Mouse (Mus musculus): ENCODE results near the gene Olfr1198. TPM values are rescaled to one million over a fixed set of nuclear protein-coding genes. Genes with fewer than 3 reads are reported as not detected.

Gene Olfr1198
- not detected in 2 replicates for polyA plus RNA-seq (2016; fragmentation: Nextera tagmentation; extraction: Ambion mirVana)

DNA sequence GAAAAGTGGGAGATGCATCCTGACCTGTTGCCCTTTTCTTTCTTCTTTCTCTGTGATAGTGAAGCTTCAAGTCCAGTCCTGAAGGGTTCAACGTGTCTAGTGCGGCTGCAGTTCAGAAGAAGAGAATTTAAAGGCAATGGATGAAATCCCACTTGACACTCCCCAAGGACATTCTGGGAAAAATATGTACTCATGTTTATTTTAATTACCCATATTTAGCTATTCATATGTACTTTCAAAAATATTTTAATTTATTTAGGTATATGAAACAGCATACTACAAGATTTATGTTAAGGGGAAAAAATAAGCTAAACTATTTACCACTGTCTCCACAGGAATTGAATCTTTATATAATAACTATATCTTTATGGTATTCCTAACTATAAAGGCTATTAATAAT lies at the start of gene Olfr1198:
Olfr1198 (minus strand) TSS at position 101 of the 400 bp plus-strand sequence.
- H3K27me3 ChIP-seq (replicated peaks; ENCODE audit: low read depth, poor library complexity, severe bottlenecking), result no peaks in the 10 kb centered on the region
- H3K9me3 ChIP-seq, result no peaks in the 10 kb centered on the region
- no peak for DNase-seq (ENCODE audit: low spot score)
- H3K27ac ChIP-seq (replicated peaks), result no peak within 1 kb of the TSS
- WGBS, result 93% methylated on average over 2 of the region's 2 CpGs
- no peaks in the 10 kb centered on the region for H3K4me1 ChIP-seq
- no peaks in the 10 kb centered on the region for H3K36me3 ChIP-seq (replicated peaks)
- H3K4me3 ChIP-seq, result no peak within 1 kb of the TSS

- Histone ChIP-seq H3K4me1 (no peaks in the 10 kb centered on the region), H3K27ac (replicated peaks) (no peak within 1 kb of the TSS), H3K9me3 (no peaks in the 10 kb centered on the region), H3K4me3 (no peak within 1 kb of the TSS), H3K36me3 (replicated peaks) (no peaks in the 10 kb centered on the region), H3K27me3 (replicated peaks; ENCODE audit: low read depth, poor library complexity, severe bottlenecking) (no peaks in the 10 kb centered on the region)
- no peak for DNase-seq (ENCODE audit: low spot score)
- 88% methylated on average over 6 of the region's 6 CpGs for WGBS
These were observed 41.6 kb upstream of the Olfr1198 start, which contains the start of gene Olfr1201 for GRCm38 (mm10) chr2:88792736-88793135. Olfr1201 (plus strand) TSS chr2:88793036.

DNA sequence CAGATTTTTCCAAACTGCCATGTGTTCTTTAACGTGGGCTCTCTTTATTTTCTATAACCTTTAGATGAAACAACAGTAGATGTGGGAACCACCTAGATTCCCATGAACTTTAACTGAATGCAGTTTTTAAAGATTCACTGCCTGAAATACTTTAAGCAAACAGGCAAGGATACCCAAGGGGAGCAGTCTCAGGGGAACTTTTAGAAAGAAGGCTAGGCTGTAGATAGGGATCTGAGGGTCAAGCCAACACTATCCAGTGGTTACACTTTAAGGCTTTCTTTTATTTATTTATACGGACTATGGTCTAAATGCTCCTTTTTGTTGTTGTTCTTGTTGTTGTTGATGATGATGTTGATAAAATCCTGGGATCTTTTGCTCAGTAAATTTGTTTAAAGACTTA lies 19.2 kb upstream of the Olfr1198 start, which contains the start of gene Olfr1200:
Olfr1200 (minus strand) TSS at position 101 of the 400 bp plus-strand sequence.
- H3K4me3 ChIP-seq, result no peak within 1 kb of the TSS
- 80% methylated on average over 2 of the region's 2 CpGs for WGBS
- no peak within 1 kb of the TSS for H3K27ac ChIP-seq (replicated peaks)
- no peaks in the 10 kb centered on the region for H3K27me3 ChIP-seq (replicated peaks; ENCODE audit: low read depth, poor library complexity, severe bottlenecking)
- no peak for DNase-seq (ENCODE audit: low spot score)
- no peaks in the 10 kb centered on the region for H3K36me3 ChIP-seq (replicated peaks)
- H3K4me1 ChIP-seq, result no peaks in the 10 kb centered on the region
- no peaks in the 10 kb centered on the region for H3K9me3 ChIP-seq

DNA sequence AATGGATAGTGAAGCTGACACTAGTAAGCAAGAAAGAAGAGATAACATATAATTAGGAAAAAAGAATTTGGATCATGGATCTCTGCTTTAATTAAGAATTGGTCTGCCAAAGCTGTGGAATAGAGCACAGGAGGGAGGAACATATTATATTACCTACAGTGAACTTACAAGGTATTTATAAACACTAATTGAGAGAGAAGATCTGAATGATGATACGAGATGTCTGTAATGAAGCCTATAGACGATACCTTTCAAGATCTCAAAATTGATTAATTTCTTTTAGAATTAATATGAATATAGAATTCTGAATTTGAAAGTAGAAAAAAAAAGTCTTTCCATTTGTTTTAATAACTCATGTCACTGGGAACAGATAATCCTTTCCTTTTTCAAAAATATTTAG lies 9.2 kb upstream of the Olfr1198 start, which contains the start of gene Olfr1199:
Olfr1199 (minus strand) TSS at position 101 of the 400 bp plus-strand sequence.
- Histone ChIP-seq H3K9me3 (no peaks in the 10 kb centered on the region), H3K27ac (replicated peaks) (no peak within 1 kb of the TSS), H3K4me3 (no peak within 1 kb of the TSS), H3K27me3 (replicated peaks; ENCODE audit: low read depth, poor library complexity, severe bottlenecking) (no peaks in the 10 kb centered on the region), H3K36me3 (replicated peaks) (no peaks in the 10 kb centered on the region), H3K4me1 (no peaks in the 10 kb centered on the region)
- 94% methylated on average over 2 of the region's 2 CpGs for WGBS
- DNase-seq (ENCODE audit: low spot score), result no peak

DNA sequence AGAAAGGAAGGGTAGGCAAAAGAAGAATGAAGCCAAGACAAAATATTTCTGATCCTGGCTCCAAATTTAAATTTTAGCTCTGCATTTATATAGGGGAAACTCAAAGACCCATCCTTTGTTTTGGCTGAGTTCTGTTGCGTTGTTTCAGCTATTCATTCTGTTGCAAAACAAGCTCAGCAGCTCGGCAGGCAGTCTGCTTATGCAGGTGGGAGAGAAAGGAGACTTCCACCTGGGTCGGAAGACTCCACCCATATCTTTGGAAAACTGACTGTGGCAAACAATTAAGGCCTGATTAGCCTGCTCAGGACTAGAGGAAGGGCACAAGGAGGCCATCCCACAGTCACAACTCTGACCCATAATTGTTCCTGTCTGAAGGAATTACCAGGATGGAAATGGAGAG lies 7.8 kb downstream of the Olfr1198 start:
- no peak for DNase-seq (ENCODE audit: low spot score)

DNA sequence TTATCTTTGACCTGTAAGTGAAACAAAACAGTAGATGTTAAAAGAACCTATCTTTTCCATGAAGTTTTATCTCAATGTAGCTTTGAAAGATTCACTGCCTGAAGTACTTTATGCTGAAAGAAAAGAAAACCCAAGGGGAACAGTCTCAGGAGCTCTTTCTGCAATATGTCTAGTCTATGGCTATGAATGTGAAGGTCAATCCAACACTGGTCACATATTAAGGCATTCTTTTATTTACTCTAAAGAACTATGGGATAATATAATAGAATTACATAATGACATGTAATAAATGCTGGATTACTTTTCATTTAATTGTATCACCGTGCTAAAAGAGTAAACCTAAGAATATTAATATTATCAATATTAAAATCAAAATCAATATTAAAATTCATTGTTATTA lies 18.9 kb downstream of the Olfr1198 start, which contains the start of gene Olfr1197:
Olfr1197 (minus strand) TSS at position 101 of the 400 bp plus-strand sequence.
- no peak for DNase-seq (ENCODE audit: low spot score)
- Histone ChIP-seq H3K27me3 (replicated peaks; ENCODE audit: low read depth, poor library complexity, severe bottlenecking) (no peaks in the 10 kb centered on the region), H3K4me1 (no peaks in the 10 kb centered on the region), H3K36me3 (replicated peaks) (no peaks in the 10 kb centered on the region), H3K27ac (replicated peaks) (no peak within 1 kb of the TSS), H3K9me3 (no peaks in the 10 kb centered on the region), H3K4me3 (no peak within 1 kb of the TSS)
- WGBS, result 87% methylated on average over 1 of the region's 1 CpGs

More for the DNA sequence above, 7.8 kb downstream of the Olfr1198 start:
- no peaks in the 10 kb centered on the region for H3K36me3 ChIP-seq (replicated peaks)
- H3K9me3 ChIP-seq, result no peaks in the 10 kb centered on the region
- no peak overlapping the region for H3K4me3 ChIP-seq
- H3K27ac ChIP-seq (replicated peaks), result no peak overlapping the region
- H3K4me1 ChIP-seq, result no peaks in the 10 kb centered on the region
- WGBS, result 68% methylated on average over 3 of the region's 3 CpGs
- no peaks in the 10 kb centered on the region for H3K27me3 ChIP-seq (replicated peaks; ENCODE audit: low read depth, poor library complexity, severe bottlenecking)

DNA sequence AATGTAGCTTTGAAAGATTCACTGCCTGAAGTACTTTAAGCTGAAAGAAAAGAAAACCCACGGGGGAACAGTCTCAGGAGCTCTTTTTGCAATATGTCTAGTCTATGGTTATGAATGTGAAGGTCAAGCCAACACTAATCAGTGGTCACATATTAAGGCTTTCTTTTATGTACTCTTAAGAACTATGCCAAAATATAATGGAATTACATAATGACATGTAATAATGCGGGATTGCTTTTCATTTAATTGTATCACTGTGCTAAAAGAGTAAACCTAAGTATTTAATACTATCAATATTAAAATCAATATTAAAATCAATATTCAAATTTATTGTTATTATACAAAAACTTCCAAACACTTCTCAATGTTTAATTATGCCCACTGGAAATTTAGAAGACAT lies 46.7 kb downstream of the Olfr1198 start, which contains the start of gene Olfr1196:
Olfr1196 (minus strand) TSS at position 101 of the 400 bp plus-strand sequence.
- Histone ChIP-seq H3K4me3 (no peak within 1 kb of the TSS), H3K9me3 (no peaks in the 10 kb centered on the region), H3K36me3 (replicated peaks) (no peaks in the 10 kb centered on the region), H3K4me1 (no peaks in the 10 kb centered on the region), H3K27ac (replicated peaks) (no peak within 1 kb of the TSS), H3K27me3 (replicated peaks; ENCODE audit: low read depth, poor library complexity, severe bottlenecking) (no peaks in the 10 kb centered on the region)
- 87% methylated on average over 2 of the region's 2 CpGs for WGBS
- no peak for DNase-seq (ENCODE audit: low spot score)

Other genes with a start within 250 kb of the Olfr1198 start
- not detected in 2 replicates for gene Olfr1186, start 232.8 kb downstream of the Olfr1198 start, polyA plus RNA-seq (2016; fragmentation: Nextera tagmentation; extraction: Ambion mirVana)
- gene Olfr1188, start 194.4 kb downstream of the Olfr1198 start, polyA plus RNA-seq (2016; fragmentation: Nextera tagmentation; extraction: Ambion mirVana), result not detected in 2 replicates
- not detected in 2 replicates for gene Olfr1189, start 164.9 kb downstream of the Olfr1198 start, polyA plus RNA-seq (2016; fragmentation: Nextera tagmentation; extraction: Ambion mirVana)
- not detected in 2 replicates for gene Olfr1191-ps1, start 110.8 kb downstream of the Olfr1198 start, polyA plus RNA-seq (2016; fragmentation: Nextera tagmentation; extraction: Ambion mirVana)
- gene Olfr1192-ps1, start 102.9 kb downstream of the Olfr1198 start, polyA plus RNA-seq (2016; fragmentation: Nextera tagmentation; extraction: Ambion mirVana), result not detected in 2 replicates
- gene Olfr1193, start 75.7 kb downstream of the Olfr1198 start, polyA plus RNA-seq (2016; fragmentation: Nextera tagmentation; extraction: Ambion mirVana), result not detected in 2 replicates
- not detected in 2 replicates for gene Olfr1195, start 62.2 kb downstream of the Olfr1198 start, polyA plus RNA-seq (2016; fragmentation: Nextera tagmentation; extraction: Ambion mirVana)
- gene Olfr1196, start 46.8 kb downstream of the Olfr1198 start, polyA plus RNA-seq (2016; fragmentation: Nextera tagmentation; extraction: Ambion mirVana), result not detected in 2 replicates
- gene Olfr1197, start 19.0 kb downstream of the Olfr1198 start, polyA plus RNA-seq (2016; fragmentation: Nextera tagmentation; extraction: Ambion mirVana), result not detected in 2 replicates
- gene Olfr1199, start 9.1 kb upstream of the Olfr1198 start, polyA plus RNA-seq (2016; fragmentation: Nextera tagmentation; extraction: Ambion mirVana), result not detected in 2 replicates
- gene Olfr1200, start 19.1 kb upstream of the Olfr1198 start, polyA plus RNA-seq (2016; fragmentation: Nextera tagmentation; extraction: Ambion mirVana), result not detected in 2 replicates
- gene Olfr1201, start 41.7 kb upstream of the Olfr1198 start, polyA plus RNA-seq (2016; fragmentation: Nextera tagmentation; extraction: Ambion mirVana), result not detected in 2 replicates
- 0.04 TPM in 1 of 2 replicates, not detected in the other for gene Olfr1202, start 63.1 kb upstream of the Olfr1198 start, polyA plus RNA-seq (2016; fragmentation: Nextera tagmentation; extraction: Ambion mirVana)
- gene Olfr1205, start 78.4 kb upstream of the Olfr1198 start, polyA plus RNA-seq (2016; fragmentation: Nextera tagmentation; extraction: Ambion mirVana), result not detected in 2 replicates
- not detected in 2 replicates for gene Olfr1204, start 97.9 kb upstream of the Olfr1198 start, polyA plus RNA-seq (2016; fragmentation: Nextera tagmentation; extraction: Ambion mirVana)
- not detected in 2 replicates for gene Olfr1206, start 111.9 kb upstream of the Olfr1198 start, polyA plus RNA-seq (2016; fragmentation: Nextera tagmentation; extraction: Ambion mirVana)
- not detected in 2 replicates for gene Olfr1208, start 150.9 kb upstream of the Olfr1198 start, polyA plus RNA-seq (2016; fragmentation: Nextera tagmentation; extraction: Ambion mirVana)
- not detected in 2 replicates for gene Olfr1209, start 163.8 kb upstream of the Olfr1198 start, polyA plus RNA-seq (2016; fragmentation: Nextera tagmentation; extraction: Ambion mirVana)
- not detected in 2 replicates for gene Olfr1211, start 186.7 kb upstream of the Olfr1198 start, polyA plus RNA-seq (2016; fragmentation: Nextera tagmentation; extraction: Ambion mirVana)
- gene Olfr1212, start 202.6 kb upstream of the Olfr1198 start, polyA plus RNA-seq (2016; fragmentation: Nextera tagmentation; extraction: Ambion mirVana), result not detected in 2 replicates
- gene Gm13762, start 228.9 kb upstream of the Olfr1198 start, polyA plus RNA-seq (2016; fragmentation: Nextera tagmentation; extraction: Ambion mirVana), result not detected in 2 replicates
- not detected in 2 replicates for gene Olfr1214, start 241.3 kb upstream of the Olfr1198 start, polyA plus RNA-seq (2016; fragmentation: Nextera tagmentation; extraction: Ambion mirVana)